Mouse (Mus musculus): ENCODE data around the gene Vdr.

The Vdr gene

GRCm38 (mm10) chr15:97828901-97829338, 81.5 kb downstream of the Vdr start:
- DNase-seq (ENCODE audit: low spot score): peak; percentile 79

DNA sequence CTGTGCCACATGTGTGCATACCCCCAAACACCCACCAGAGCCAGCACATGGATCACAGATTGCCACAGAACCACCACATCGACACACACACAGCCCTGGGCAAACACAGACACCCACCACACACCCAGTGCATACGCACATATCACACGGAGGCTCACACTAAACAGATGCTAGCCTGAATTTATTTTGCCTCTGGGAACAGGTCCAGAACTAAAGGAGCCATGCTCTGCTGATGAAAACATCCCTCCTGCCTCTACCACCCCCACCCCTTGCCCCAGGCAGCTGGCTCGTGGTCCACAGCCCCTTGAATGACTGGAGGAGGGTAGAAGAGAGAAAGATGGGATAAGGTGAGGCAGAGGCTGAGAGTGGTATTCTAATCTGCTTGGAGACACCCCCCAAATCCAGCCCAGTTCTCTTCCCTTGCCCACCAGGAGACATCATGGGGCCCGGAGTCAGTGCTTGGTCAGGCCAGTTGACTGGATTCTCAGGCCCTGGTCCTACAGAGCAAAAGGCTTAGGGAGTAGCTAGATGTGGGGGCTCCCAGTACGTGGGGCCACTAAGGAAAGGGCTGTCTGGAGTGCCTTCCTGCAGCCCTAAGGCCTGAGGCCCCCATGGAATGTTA, 82.1 kb downstream of the Vdr start:
- DNase-seq (ENCODE audit: low spot score): no peak

DNA sequence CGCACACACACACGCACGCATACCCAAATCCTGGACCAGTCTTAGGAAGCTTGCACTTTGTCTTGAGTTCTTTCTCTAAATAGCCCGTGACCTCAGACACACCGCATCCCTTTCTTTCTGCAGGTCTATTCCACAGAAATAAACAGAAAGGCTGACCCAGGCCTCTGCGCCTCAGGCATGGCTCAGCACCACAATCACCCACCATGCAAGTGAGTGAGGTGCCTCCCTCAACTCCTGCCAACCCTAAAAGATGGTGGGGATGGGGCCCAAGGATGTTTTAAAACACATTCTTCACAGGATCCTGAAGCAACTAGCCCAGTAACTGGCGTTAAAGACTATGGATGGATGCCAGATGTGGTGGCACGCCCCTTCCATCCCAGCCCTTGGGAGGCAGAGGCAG, 83.0 kb downstream of the Vdr start:
- no peak for DNase-seq (ENCODE audit: low spot score)

DNA sequence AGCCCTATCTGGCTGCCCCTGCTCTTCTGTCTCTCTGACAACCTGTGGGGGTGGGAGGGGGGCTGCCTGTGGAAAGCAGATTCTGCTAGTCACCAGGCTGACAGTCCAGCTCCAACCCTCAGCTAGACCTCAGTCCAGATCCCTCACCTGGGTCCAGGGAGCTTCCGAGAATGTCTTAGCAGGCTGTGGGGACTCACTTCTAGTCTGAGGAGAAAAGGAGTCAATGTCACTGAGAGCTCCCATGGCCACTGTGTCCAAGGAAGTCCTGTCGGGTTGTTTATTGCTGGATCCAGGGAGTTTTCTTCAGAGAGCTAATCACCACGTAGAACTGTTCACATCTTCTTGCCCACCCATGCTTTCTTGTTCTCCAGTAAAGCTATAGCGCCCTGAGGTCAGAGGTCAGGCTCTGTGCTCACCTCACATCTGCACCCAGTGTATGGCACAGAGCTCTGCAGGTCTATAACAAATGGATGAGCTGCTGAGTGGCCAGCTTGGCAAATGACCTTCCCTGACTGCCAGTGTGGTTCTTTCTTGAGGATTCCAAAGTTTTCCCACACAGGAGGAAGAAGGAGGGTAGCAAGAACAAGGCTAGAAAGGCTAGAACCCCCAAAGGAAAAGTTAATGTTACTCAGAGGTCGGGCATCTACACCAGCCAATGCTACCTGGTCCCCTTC, 83.7 kb downstream of the Vdr start:
- DNase-seq (ENCODE audit: low spot score): no peak

DNA sequence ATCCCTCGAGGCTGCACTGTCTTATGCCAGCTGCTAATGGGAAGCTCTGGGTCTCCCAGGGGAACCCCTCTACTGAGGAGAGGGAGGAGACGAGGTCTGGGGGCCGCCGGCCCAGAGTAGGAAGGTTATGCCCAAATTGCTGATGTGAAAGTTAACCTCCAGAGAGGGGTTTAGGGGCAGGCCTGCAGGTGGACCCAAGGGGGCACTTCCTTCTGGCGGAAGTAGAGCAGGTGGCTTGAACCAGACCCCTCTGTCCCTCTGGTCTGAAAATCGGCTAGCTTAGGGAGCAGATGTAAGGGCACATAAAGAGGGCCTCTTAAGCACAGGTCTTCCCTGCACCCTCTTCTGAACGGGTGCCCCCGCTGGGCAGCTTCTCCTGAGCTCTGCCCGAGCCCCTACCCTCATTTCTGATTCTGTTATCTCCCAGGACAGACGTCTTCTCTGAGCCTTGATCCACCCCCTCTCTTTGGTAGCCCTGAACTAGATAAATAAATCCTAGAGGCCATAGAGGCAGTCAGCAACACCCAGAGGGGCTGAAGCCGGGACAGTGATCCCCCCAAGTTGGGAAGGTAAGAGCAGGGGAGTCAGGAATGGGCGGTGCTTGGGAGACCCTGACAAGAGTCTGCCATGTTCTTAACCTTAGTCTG, 84.4 kb downstream of the Vdr start:
- DNase-seq (ENCODE audit: low spot score): no peak

DNA sequence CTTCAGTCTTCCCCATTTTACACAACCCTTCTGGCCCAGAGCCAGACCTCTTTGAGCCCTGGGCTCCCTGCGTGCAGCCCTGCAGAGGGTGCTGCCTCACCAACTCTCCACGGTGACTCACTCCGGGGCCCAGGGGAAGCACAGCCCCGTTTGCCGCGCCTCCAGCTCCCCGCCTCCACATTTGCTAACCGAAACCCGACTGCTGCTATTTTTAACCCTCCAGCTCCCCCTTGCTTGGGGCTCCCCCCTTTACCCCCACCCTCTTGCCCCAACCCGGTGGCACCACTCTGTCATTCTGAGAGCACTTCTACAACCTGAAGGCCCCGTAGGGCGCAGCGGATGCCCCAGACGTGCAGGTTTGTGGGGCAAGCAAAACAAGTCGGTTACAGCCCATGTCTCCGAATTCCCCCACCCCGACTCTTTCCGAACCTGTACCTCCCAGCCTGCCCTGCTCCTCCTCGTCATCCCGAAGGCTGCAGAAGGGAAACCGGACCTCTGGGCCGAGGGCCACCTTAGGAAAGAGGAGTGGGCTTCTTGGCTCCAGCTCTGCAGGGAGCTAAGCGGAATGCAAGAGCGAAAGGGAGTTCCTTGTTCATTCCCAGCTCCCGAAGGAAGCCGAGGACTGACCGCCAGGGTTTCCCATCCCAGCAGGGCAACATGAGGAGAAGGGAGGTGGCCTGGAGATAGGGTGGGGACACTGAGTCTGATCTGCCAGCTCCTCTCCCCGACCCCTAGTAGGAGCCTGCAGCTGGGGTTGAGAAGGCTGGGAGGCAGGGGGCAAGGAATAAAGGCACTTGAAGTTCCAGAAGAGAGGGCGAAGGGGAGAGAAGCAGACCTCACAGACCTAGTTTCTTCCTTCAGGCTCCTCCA, 85.1 kb downstream of the Vdr start:
- peak; percentile 95 for DNase-seq (ENCODE audit: low spot score)

DNA sequence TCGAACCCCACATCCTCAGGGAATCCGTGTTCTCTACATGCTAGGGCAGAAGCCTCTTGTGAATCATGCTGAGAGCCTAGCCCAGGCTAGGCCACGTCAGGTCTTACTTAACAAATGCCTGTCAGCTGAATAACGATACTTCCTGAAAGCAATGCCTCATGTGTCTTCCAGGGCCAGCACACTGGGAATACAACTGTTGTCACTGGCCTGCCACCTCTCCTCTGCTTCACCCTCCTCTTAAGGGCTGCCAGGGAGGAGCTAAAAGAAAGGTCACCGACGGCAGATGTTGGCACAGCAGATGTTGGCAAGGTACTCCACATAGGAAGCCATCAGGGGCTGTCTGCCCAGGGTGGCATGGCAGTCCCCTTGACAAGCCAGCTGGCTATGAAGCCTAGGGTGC, 86.4 kb downstream of the Vdr start:
- DNase-seq (ENCODE audit: low spot score): no peak

DNA sequence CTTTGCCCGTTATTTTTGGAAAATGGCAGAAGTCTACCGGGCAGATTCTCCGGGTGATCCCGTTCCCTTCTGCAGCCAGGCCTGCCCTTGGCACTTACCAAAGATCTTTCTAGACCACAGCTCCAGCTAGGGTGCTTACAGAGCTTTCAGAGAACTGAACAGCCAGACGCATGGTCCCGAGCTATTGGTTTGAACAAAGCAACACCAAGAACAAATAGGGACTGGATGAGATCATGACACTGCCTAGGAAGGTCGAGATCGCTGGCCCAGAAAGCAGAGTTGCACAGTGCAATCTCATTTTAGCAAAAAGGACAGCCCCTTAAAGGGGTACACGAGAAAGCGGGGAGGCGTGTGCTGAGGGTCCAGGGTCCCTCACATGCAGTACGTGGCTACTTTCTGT, 87.0 kb downstream of the Vdr start:
- DNase-seq (ENCODE audit: low spot score): no peak

- peak; percentile 92 for DNase-seq (ENCODE audit: low spot score)
These were observed 87.7 kb downstream of the Vdr start for GRCm38 (mm10) chr15:97822545-97823228.

- no peak for DNase-seq (ENCODE audit: low spot score)
These were observed 88.5 kb downstream of the Vdr start for GRCm38 (mm10) chr15:97821983-97822363.

GRCm38 (mm10) chr15:97821321-97821982, 89.0 kb downstream of the Vdr start:
- DNase-seq (ENCODE audit: low spot score): no peak

- no peak for DNase-seq (ENCODE audit: low spot score)
These were observed 90.5 kb downstream of the Vdr start for GRCm38 (mm10) chr15:97819937-97820336.

- no peak for DNase-seq (ENCODE audit: low spot score)
These were observed 94.0 kb downstream of the Vdr start for GRCm38 (mm10) chr15:97816199-97816994.

GRCm38 (mm10) chr15:97815254-97815653, 95.2 kb downstream of the Vdr start:
- DNase-seq (ENCODE audit: low spot score): no peak

- DNase-seq (ENCODE audit: low spot score): no peak
These were observed 95.7 kb downstream of the Vdr start for GRCm38 (mm10) chr15:97814703-97815102.

DNA sequence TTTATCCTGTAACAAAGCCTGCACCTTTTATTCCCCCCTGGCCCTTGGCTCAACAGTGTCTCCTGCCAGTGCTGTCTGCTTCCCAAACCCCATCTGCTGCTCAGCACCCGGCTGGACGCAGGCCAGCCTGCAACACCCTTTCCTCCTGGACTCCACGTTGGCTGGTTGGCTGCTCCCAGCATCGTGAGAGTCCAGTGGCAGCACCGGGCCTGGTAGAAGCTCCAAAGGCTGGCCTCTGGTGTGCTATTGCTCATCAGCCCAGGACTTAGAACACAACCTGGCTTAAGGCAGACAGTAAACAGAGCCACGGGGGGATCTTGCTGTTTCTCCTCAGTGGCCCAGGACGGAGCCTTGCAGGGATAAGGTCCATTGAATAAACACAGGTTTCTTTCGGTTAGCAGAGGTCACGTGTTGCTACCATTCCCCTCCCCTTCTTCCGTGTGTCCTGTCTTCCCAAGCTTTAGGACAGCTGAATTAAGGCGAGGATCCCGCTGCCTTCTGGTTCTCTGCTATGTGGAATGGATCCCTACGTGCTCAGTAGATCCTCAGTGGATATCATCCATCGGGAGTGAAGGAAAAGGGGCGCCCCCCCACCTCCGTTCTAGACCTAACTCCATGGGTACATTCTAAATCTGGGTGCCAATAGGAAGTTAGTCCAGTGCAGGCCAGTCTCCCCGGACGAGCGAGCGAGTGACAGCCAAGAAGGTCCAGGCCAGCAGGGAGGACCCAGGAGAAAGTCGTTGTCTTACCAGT, 96.8 kb downstream of the Vdr start:
- DNase-seq (ENCODE audit: low spot score): no peak

DNA sequence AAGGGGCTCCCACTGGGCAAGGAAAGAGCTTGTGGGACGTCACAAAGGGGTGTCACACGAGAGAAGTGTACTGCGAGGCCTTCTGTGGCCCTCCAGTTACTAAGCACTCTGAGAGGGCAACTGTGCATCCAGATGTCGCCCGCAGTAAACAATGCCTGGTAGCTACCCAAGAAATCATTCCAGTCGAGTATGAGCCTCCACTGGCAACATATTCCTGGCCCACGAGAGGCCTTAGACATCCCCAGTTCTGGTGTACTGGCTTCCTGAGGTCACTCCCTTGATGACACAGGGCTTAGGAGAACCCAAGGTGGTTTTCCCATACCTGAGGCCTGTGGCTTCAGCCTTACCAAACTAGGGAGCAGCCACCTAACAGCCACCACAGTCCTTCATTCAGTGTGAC, 97.6 kb downstream of the Vdr start:
- no peak for DNase-seq (ENCODE audit: low spot score)

- DNase-seq (ENCODE audit: low spot score): peak; percentile 60
These were observed 98.3 kb downstream of the Vdr start for GRCm38 (mm10) chr15:97812126-97812525.

GRCm38 (mm10) chr15:97811307-97811706, 99.1 kb downstream of the Vdr start:
- no peak for DNase-seq (ENCODE audit: low spot score)

- DNase-seq (ENCODE audit: low spot score): no peak
These were observed 100.0 kb downstream of the Vdr start for GRCm38 (mm10) chr15:97810399-97810798.
